Mouse (Mus musculus) adrenal gland, adult 8-10 months (tissue): ENCODE results near the gene Gzf1. TPM values are rescaled to one million over a fixed set of nuclear protein-coding genes. Genes with fewer than 3 reads are reported as not detected.
A peak's percentile ranks its signal among the peaks of the same experiment; 100 is the strongest.

Experiments
- DNase-seq: peaks from one replicate; pipeline ENCODE4 v3.0.0; 2022
- total RNA-seq, 4 experiments: library from RNA; stranded (reverse); gene quantifications; 2 replicates each; pipeline ENCODE4 v1.2.4; 2022

Gene Gzf1
- total RNA-seq, 4 experiments from 2014 or later, result 27.1 to 53.7 (median 40.1) TPM

- DNase-seq, result no peak
These were observed 25.8 kb downstream of the Gzf1 start for GRCm38 (mm10) chr2:148706409-148707201.

GRCm38 (mm10) chr2:148707202-148707530 lies 26.3 kb downstream of the Gzf1 start:
- DNase-seq, result no peak

- DNase-seq, result no peak
These were observed 31.5 kb downstream of the Gzf1 start for GRCm38 (mm10) chr2:148712326-148712725.

GRCm38 (mm10) chr2:148717072-148717471 lies 36.2 kb downstream of the Gzf1 start:
- no peak for DNase-seq

GRCm38 (mm10) chr2:148719271-148719995 lies 38.6 kb downstream of the Gzf1 start:
- DNase-seq, result no peak

DNA sequence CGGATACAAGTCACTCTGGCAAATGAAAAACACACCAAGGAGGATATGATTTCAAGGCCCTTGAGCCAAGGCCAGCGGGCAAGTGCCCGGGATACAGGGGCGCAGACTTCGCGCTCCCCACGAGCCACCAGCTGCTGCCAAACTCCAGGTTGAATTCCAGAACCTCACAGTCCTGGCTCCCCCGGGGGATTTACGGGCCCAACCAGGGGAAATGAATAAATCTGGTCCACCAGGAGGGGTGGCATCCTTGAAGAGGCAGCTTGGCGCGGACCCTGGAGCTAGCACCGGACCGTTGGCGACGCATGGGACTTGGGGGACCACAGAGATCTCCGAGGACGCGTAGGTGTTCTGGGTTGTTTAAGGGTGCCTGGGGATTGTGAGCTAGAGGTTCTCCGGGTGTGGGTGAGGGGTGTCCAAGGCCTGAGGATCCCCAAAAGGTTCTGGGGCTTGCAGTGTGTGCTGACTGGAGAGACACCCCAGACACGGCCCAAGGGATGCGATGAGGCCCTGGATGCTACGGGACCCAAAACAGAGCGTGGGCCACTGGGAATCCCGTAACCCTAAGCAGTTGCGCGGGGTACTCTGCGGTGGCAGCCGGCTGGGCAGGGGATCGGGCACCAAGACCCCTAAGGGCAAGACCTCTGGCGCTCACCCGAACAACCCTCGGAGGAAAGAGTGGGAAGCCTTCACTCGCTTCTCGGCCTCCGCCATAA lies 50.9 kb downstream of the Gzf1 start:
- DNase-seq, result peak; percentile 34

DNA sequence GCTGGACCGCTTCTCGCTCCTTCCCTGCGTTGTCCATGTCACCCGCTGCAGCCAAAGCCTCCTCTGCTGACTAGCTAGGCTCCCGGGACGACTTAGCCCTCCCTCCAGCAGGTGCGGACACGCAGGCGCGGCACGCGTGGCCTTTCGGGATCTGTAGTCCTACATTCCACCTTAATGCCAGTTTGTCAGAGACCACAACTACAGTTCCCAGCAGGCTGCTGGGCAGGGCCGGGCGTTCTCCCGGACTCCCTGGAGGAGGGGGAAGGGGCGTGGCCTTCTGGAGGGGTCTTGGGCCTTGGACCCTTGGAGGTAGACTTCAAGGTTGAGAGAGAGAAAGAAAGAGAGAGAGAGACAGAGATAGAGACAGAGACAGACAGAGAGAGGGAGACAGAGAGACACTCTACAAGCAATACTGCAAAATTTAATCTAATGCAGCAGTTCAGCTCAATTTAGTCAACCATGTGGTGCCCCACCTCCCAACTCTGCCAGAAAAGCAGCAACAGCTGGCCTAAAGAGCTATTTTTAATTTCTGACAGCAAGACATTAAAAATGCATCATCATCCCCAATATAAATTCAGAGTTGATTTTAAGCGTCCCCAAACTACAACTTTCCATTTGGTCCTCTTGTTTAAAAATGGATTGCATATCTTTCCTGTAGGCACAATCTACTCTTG lies 51.6 kb downstream of the Gzf1 start, which contains the start of gene Napb:
Gene Napb, minus strand, starts transcription at position 141 of the 674 bp plus-strand sequence.
- peak; percentile 96 for DNase-seq

Other genes starting within 250 kb of the Gzf1 start
- 10 to 100 TPM; 16.0 to 29.4 (median 23.4) TPM for gene Cd93, start 237.5 kb upstream of the Gzf1 start, total RNA-seq
- 10 to 100 TPM; 17.4 to 22.0 (median 18.0) TPM for gene Nxt1, start 8.4 kb upstream of the Gzf1 start, total RNA-seq
- 10 to 100 TPM in 2 of 4 experiments, 1 to 10 TPM in 2; 5.5 to 13.9 (median 8.1) TPM for gene Napb, start 51.4 kb downstream of the Gzf1 start, total RNA-seq
- 1 to 10 TPM in 1 of 4 experiments, under 1 TPM in 2, not detected in 1; 0.45 to 1.5 (median 0.97) TPM for gene Cstl1, start 69.3 kb downstream of the Gzf1 start, total RNA-seq
- not detected for gene Cst11, start 90.5 kb downstream of the Gzf1 start, total RNA-seq
- not detected for gene 8030411F24Rik, start 101.0 kb downstream of the Gzf1 start, total RNA-seq
- not detected for gene Cst12, start 108.3 kb downstream of the Gzf1 start, total RNA-seq
- 10 to 100 TPM in 2 of 4 experiments, 1 to 10 TPM in 2; 3.0 to 76.8 (median 23.1) TPM for gene Cst8, start 117.8 kb downstream of the Gzf1 start, total RNA-seq
- gene Cst13, start 139.1 kb downstream of the Gzf1 start, total RNA-seq, result under 1 TPM in 1 of 4 experiments, not detected in 3; 0.32 TPM
- gene Cst9, start 154.1 kb downstream of the Gzf1 start, total RNA-seq, result not detected
- gene 9230104L09Rik, start 184.0 kb downstream of the Gzf1 start, total RNA-seq, result not detected
- gene Cst3, start 194.7 kb downstream of the Gzf1 start, total RNA-seq, result 1,000 to 10,000 TPM in 1 of 4 experiments, 100 to 1,000 TPM in 3; 786 to 1,002 (median 918) TPM